Mouse (Mus musculus): ENCODE measurements at regions not wholly inside any gene's neighbourhood (a gene's known extent, or its start where the extent isn't known, plus 50 kb on each side); places are given as distances from the start of the nearest gene placed in this dataset.
A peak's percentile ranks its signal among the peaks of the same experiment; 100 is the strongest.

GRCm38 (mm10) chr5:53381492-53382199 lies 84.3 kb upstream of the Rbpj start:
- peak; percentile 23 for DNase-seq

GRCm38 (mm10) chr5:53384026-53384425 lies 81.9 kb upstream of the Rbpj start:
- no peak for DNase-seq

- DNase-seq: no peak
These were observed 80.3 kb upstream of the Rbpj start for GRCm38 (mm10) chr5:53385513-53386148.

- no peak for DNase-seq
These were observed 72.4 kb upstream of the Rbpj start for GRCm38 (mm10) chr5:53393571-53393970.

- no peak for DNase-seq
These were observed 71.4 kb upstream of the Rbpj start for GRCm38 (mm10) chr5:53394560-53394959.

- DNase-seq: no peak
These were observed 67.4 kb upstream of the Rbpj start for GRCm38 (mm10) chr5:53398428-53399058.

- DNase-seq: no peak
These were observed 64.9 kb upstream of the Rbpj start for GRCm38 (mm10) chr5:53401093-53401492.

- no peak for DNase-seq
These were observed 63.9 kb upstream of the Rbpj start for GRCm38 (mm10) chr5:53402022-53402421.

GRCm38 (mm10) chr5:53402619-53403151 lies 63.3 kb upstream of the Rbpj start:
- no peak for DNase-seq

- DNase-seq: no peak
These were observed 60.0 kb upstream of the Rbpj start for GRCm38 (mm10) chr5:53405929-53406328.

- DNase-seq: no peak
These were observed 58.3 kb upstream of the Rbpj start for GRCm38 (mm10) chr5:53407646-53408045.

GRCm38 (mm10) chr5:53408235-53408634 lies 57.7 kb upstream of the Rbpj start:
- DNase-seq: no peak

GRCm38 (mm10) chr5:53409740-53410139 lies 56.2 kb upstream of the Rbpj start:
- DNase-seq: no peak

- DNase-seq: no peak
These were observed 53.4 kb upstream of the Rbpj start for GRCm38 (mm10) chr5:53412391-53413075.

- no peak for DNase-seq
These were observed 52.3 kb upstream of the Rbpj start for GRCm38 (mm10) chr5:53413677-53414076.

- no peak for DNase-seq
These were observed 50.5 kb upstream of the Rbpj start for GRCm38 (mm10) chr5:53415472-53415871.
